Mouse (Mus musculus) midbrain, embryonic 11.5 days (tissue): ENCODE results near the gene Slc25a12. TPM values are rescaled to one million over a fixed set of nuclear protein-coding genes. Genes with fewer than 3 reads are reported as not detected.
A peak's percentile ranks its signal among the peaks of the same experiment; 100 is the strongest.

Experiments used
- ATAC-seq: fragments of 200-750 bp; cut with Nextera tagmentation; 2 replicates; pipeline ENCODE4 v1.8.0; 2017; ENCODE audit warnings: moderate TSS enrichment, moderate library complexity; ENCODE audit not compliant: low FRiP score
- DNase-seq: peaks from one replicate; pipeline ENCODE4 v3.0.0; 2015; ENCODE audit warnings: low spot score; ENCODE audit errors: missing footprints
- H3K27ac ChIP-seq: fragments of 300-500 bp; sonication (generic); 2 replicates; pipeline ENCODE4 v1.5.1; 2014; ENCODE audit warnings: low read depth, low read length
- H3K27me3 ChIP-seq: fragments of 300-500 bp; sonication (generic); 2 replicates; pipeline ENCODE4 v1.6.1; 2014; ENCODE audit warnings: mild to moderate bottlenecking, low read length, moderate library complexity, mixed read lengths; ENCODE audit not compliant: control insufficient read depth, insufficient read depth
- H3K36me3 ChIP-seq: fragments of 300-500 bp; sonication (generic); 2 replicates; pipeline ENCODE4 v1.6.1; 2014; ENCODE audit warnings: mild to moderate bottlenecking, low read length, moderate library complexity, mixed read lengths; ENCODE audit not compliant: control insufficient read depth, insufficient read depth
- H3K4me1 ChIP-seq: fragments of 300-500 bp; sonication (generic); 2 replicates; pipeline ENCODE4 v1.6.1; 2014; ENCODE audit warnings: low read length; ENCODE audit not compliant: control insufficient read depth, insufficient read depth
- H3K4me2 ChIP-seq: fragments of 300-500 bp; sonication (generic); 2 replicates; pipeline ENCODE4 v1.6.1; 2014; ENCODE audit warnings: mild to moderate bottlenecking, moderate library complexity
- H3K4me3 ChIP-seq: fragments of 300-500 bp; sonication (generic); 2 replicates; pipeline ENCODE4 v1.5.1; 2014; ENCODE audit warnings: low read depth, low read length
- H3K9ac ChIP-seq: fragments of 300-500 bp; sonication (generic); 2 replicates; pipeline ENCODE4 v1.6.1; 2014; ENCODE audit warnings: low read length
- H3K9me3 ChIP-seq: fragments of 300-500 bp; sonication (generic); 2 replicates; pipeline ENCODE4 v1.6.1; 2016; ENCODE audit warnings: low read length; ENCODE audit not compliant: control insufficient read depth
- WGBS: fragments of 180-500 bp; shearing (Covaris S2); extraction: QIAGEN DNeasy Blood & Tissue Kit; methylation state at CpG from one replicate; pipeline ENCODE4 v1.1.7; 2014; 5-methylcytosine and 5-hydroxymethylcytosine counted together
- polyA plus RNA-seq: library from polyadenylated mRNA; unstranded; fragments of >200 nt; fragmentation: Nextera tagmentation; extraction: Ambion mirVana; gene quantifications from 2 replicates; pipeline ENCODE4 v1.2.1, GENCODE M21; 2014

The Slc25a12 gene
- polyA plus RNA-seq, 1 experiment from 2014 or later: 39.3 TPM

- Histone ChIP-seq H3K4me1 (no peaks in the 10 kb centered on the region), H3K4me2 (no peak overlapping the region), H3K36me3 (no peaks in the 10 kb centered on the region), H3K27ac (no peak overlapping the region), H3K27me3 (no peaks in the 10 kb centered on the region), H3K4me3 (no peak overlapping the region), H3K9ac (no peak overlapping the region), H3K9me3 (no peaks in the 10 kb centered on the region)
- ATAC-seq (no peak), DNase-seq (no peak)
- WGBS: 94% methylated on average over 11 of the region's 11 CpGs
These were observed 40.6 kb downstream of the Slc25a12 start for GRCm38 (mm10) chr2:71326766-71327464.

- Histone ChIP-seq H3K4me2 (no peak overlapping the region), H3K27ac (no peak overlapping the region), H3K9me3 (no peaks in the 10 kb centered on the region), H3K9ac (no peak overlapping the region), H3K4me1 (no peaks in the 10 kb centered on the region), H3K36me3 (no peaks in the 10 kb centered on the region), H3K4me3 (no peak overlapping the region), H3K27me3 (no peaks in the 10 kb centered on the region)
- ATAC-seq (no peak), DNase-seq (no peak)
- 89% methylated on average over 7 of the region's 7 CpGs for WGBS
These were observed 43.7 kb downstream of the Slc25a12 start for GRCm38 (mm10) chr2:71323886-71324285.

- no peak overlapping the region for H3K9ac ChIP-seq
- no peaks in the 10 kb centered on the region for H3K36me3 ChIP-seq
- no peaks in the 10 kb centered on the region for H3K4me1 ChIP-seq
- ATAC-seq (no peak), DNase-seq (peak; percentile 8)
- H3K4me2 ChIP-seq: no peak overlapping the region
- 88% methylated on average over 3 of the region's 3 CpGs for WGBS
- no peaks in the 10 kb centered on the region; the same call in 1 of the 2 replicates for H3K9me3 ChIP-seq
- no peaks in the 10 kb centered on the region for H3K27me3 ChIP-seq
- H3K4me3 ChIP-seq: no peak overlapping the region
- no peak overlapping the region for H3K27ac ChIP-seq
These were observed 46.1 kb downstream of the Slc25a12 start for GRCm38 (mm10) chr2:71321486-71321885.

GRCm38 (mm10) chr2:71316116-71316789 lies 51.3 kb downstream of the Slc25a12 start:
- no peaks in the 10 kb centered on the region for H3K27me3 ChIP-seq
- H3K36me3 ChIP-seq: no peaks in the 10 kb centered on the region

GRCm38 (mm10) chr2:71315022-71315421 lies 52.5 kb downstream of the Slc25a12 start:
- Histone ChIP-seq H3K9ac (no peak overlapping the region), H3K27ac (no peak overlapping the region), H3K36me3 (no peaks in the 10 kb centered on the region), H3K9me3 (no peaks in the 10 kb centered on the region; the same call in 1 of the 2 replicates), H3K4me3 (no peak overlapping the region), H3K27me3 (no peaks in the 10 kb centered on the region), H3K4me2 (no peak overlapping the region), H3K4me1 (no peaks in the 10 kb centered on the region)
- no peak for DNase-seq
- 79% methylated on average over 14 of the region's 14 CpGs for WGBS
- ATAC-seq: no peak

More at GRCm38 (mm10) chr2:71316116-71316789, 51.3 kb downstream of the Slc25a12 start:
- H3K4me2 ChIP-seq: no peak overlapping the region
- ATAC-seq: no peak
- no peaks in the 10 kb centered on the region for H3K4me1 ChIP-seq
- 93% methylated on average over 3 of the region's 3 CpGs for WGBS
- H3K4me3 ChIP-seq: no peak overlapping the region
- no peak overlapping the region for H3K9ac ChIP-seq
- H3K9me3 ChIP-seq: no peaks in the 10 kb centered on the region; the same call in 1 of the 2 replicates
- no peak for DNase-seq
- H3K27ac ChIP-seq: no peak overlapping the region

GRCm38 (mm10) chr2:71314080-71314479 lies 53.5 kb downstream of the Slc25a12 start:
- DNase-seq: no peak
- H3K27ac ChIP-seq: no peak overlapping the region

GRCm38 (mm10) chr2:71312067-71312466 lies 55.5 kb downstream of the Slc25a12 start:
- DNase-seq (no peak), ATAC-seq (no peak)
- Histone ChIP-seq H3K4me3 (no peak overlapping the region), H3K9me3 (no peaks in the 10 kb centered on the region), H3K36me3 (no peaks in the 10 kb centered on the region), H3K27me3 (no peaks in the 10 kb centered on the region), H3K27ac (no peak overlapping the region), H3K4me1 (no peaks in the 10 kb centered on the region), H3K9ac (no peak overlapping the region), H3K4me2 (no peak overlapping the region)
- 67% methylated on average over 10 of the region's 10 CpGs for WGBS

More at GRCm38 (mm10) chr2:71314080-71314479, 53.5 kb downstream of the Slc25a12 start:
- H3K9ac ChIP-seq: no peak overlapping the region
- H3K4me2 ChIP-seq: no peak overlapping the region
- no peaks in the 10 kb centered on the region for H3K4me1 ChIP-seq
- H3K36me3 ChIP-seq: no peaks in the 10 kb centered on the region
- no peaks in the 10 kb centered on the region for H3K27me3 ChIP-seq
- ATAC-seq: no peak
- no peak overlapping the region for H3K4me3 ChIP-seq
- 79% methylated on average over 6 of the region's 6 CpGs for WGBS
- no peaks in the 10 kb centered on the region; the same call in 1 of the 2 replicates for H3K9me3 ChIP-seq

- H3K4me2 ChIP-seq: no peak overlapping the region
- no peaks in the 10 kb centered on the region for H3K36me3 ChIP-seq
- no peak overlapping the region for H3K9ac ChIP-seq
- no peak overlapping the region for H3K4me3 ChIP-seq
- no peaks in the 10 kb centered on the region for H3K27me3 ChIP-seq
- WGBS: 53% methylated on average over 2 of the region's 2 CpGs
- ATAC-seq (no peak), DNase-seq (no peak)
- no peak overlapping the region for H3K27ac ChIP-seq
- no peaks in the 10 kb centered on the region for H3K4me1 ChIP-seq
- no peaks in the 10 kb centered on the region for H3K9me3 ChIP-seq
These were observed 57.8 kb downstream of the Slc25a12 start for GRCm38 (mm10) chr2:71309726-71310125.

GRCm38 (mm10) chr2:71306357-71306756 lies 61.2 kb downstream of the Slc25a12 start:
- ATAC-seq (no peak), DNase-seq (no peak)
- Histone ChIP-seq H3K4me3 (no peak overlapping the region), H3K4me1 (no peaks in the 10 kb centered on the region), H3K27ac (no peak overlapping the region), H3K9me3 (no peaks in the 10 kb centered on the region), H3K9ac (no peak overlapping the region), H3K27me3 (no peaks in the 10 kb centered on the region), H3K4me2 (no peak overlapping the region), H3K36me3 (no peaks in the 10 kb centered on the region)
